Mouse (Mus musculus): Measurements from ENCODE around the gene Ndufb3. TPM values are rescaled to one million over a fixed set of nuclear protein-coding genes. Genes with fewer than 3 reads are reported as not detected.
A peak's percentile ranks its signal among the peaks of the same experiment; 100 is the strongest.
"Not testable (repeated sequence)": the region's sequence is repeated elsewhere in the genome, so short reads cannot be mapped to it uniquely, and the experiment has no call there.

Gene Ndufb3
- total and polyA plus RNA-seq, 3 experiments = 7.5 to 172 (median 34.5) TPM

GRCm38 (mm10) chr1:58587491-58587890, 1.3 kb downstream of the Ndufb3 start:
- Histone ChIP-seq H3K9me3 (replicated peaks) (no peaks in the 10 kb centered on the region), H3K4me3 (ENCODE audit: low read depth, low read length) (peak overlapping the region; percentile 85; the same call in 1 of the 2 replicates), H3K4me1 (ENCODE audit: insufficient read depth, low read depth, low read length) (peaks cover 19% of the 10 kb centered on the region), H3K27me3 (ENCODE audit: insufficient read depth, low read length) (no peaks in the 10 kb centered on the region), H3K36me3 (replicated peaks) (peaks cover 28% of the 10 kb centered on the region)
- DNase-seq (ENCODE audit: low spot score) = no peak
- TF ChIP-seq GATA2 (IDR thresholded peaks at IDR 0.05; ENCODE audit: borderline replicate concordance, low read depth, low read length) = no peak
- TF ChIP-seq TAL1 (conservative IDR thresholded peaks at IDR 0.05; ENCODE audit: low read depth, low read length) = no peak
- no peak for TF ChIP-seq CTCF (IDR thresholded peaks at IDR 0.05; ENCODE audit: low read depth, low read length)
- no peak for TF ChIP-seq POLR2AphosphoS5 (IDR thresholded peaks at IDR 0.05; ENCODE audit: insufficient replicate concordance, low read depth, low read length)
- TF ChIP-seq GATA1 (IDR thresholded peaks at IDR 0.05; ENCODE audit: borderline replicate concordance, low read length) = no peak
- ATAC-seq (ENCODE audit: extremely low read depth, insufficient number of reproducible peaks, low FRiP score, poor library complexity, severe bottlenecking) = no peak

GRCm38 (mm10) chr1:58602681-58603080, 16.5 kb downstream of the Ndufb3 start:
- H3K9me3 ChIP-seq (replicated peaks) = peaks cover 3% of the 10 kb centered on the region; the same call in 1 of the 2 replicates
- H3K36me3 ChIP-seq (replicated peaks) = no peaks in the 10 kb centered on the region
- peaks cover 2% of the 10 kb centered on the region; the same call in 1 of the 2 replicates for H3K4me1 ChIP-seq (ENCODE audit: insufficient read depth, low read depth, low read length)
- H3K4me3 ChIP-seq (ENCODE audit: low read depth, low read length) = no peak overlapping the region
- ATAC-seq (ENCODE audit: extremely low read depth, insufficient number of reproducible peaks, low FRiP score, poor library complexity, severe bottlenecking) (no peak), DNase-seq (ENCODE audit: low spot score) (no peak)
- H3K27me3 ChIP-seq (ENCODE audit: insufficient read depth, low read length) = peaks cover 9% of the 10 kb centered on the region
- TF ChIP-seq POLR2AphosphoS5 (IDR thresholded peaks at IDR 0.05; ENCODE audit: insufficient replicate concordance, low read depth, low read length) (no peak), GATA1 (IDR thresholded peaks at IDR 0.05; ENCODE audit: borderline replicate concordance, low read length) (no peak), TAL1 (conservative IDR thresholded peaks at IDR 0.05; ENCODE audit: low read depth, low read length) (no peak), CTCF (IDR thresholded peaks at IDR 0.05; ENCODE audit: low read depth, low read length) (no peak), GATA2 (IDR thresholded peaks at IDR 0.05; ENCODE audit: borderline replicate concordance, low read depth, low read length) (no peak)

- no peaks in the 10 kb centered on the region for H3K4me1 ChIP-seq (ENCODE audit: insufficient read depth, low read depth, low read length)
- no peaks in the 10 kb centered on the region for H3K36me3 ChIP-seq (replicated peaks)
- H3K27me3 ChIP-seq (ENCODE audit: insufficient read depth, low read length) = peaks cover 9% of the 10 kb centered on the region
- peaks cover 3% of the 10 kb centered on the region; the same call in 1 of the 2 replicates for H3K9me3 ChIP-seq (replicated peaks)
- TF ChIP-seq GATA2 (IDR thresholded peaks at IDR 0.05; ENCODE audit: borderline replicate concordance, low read depth, low read length) = no peak
- TF ChIP-seq TAL1 (conservative IDR thresholded peaks at IDR 0.05; ENCODE audit: low read depth, low read length) = no peak
- no peak for TF ChIP-seq POLR2AphosphoS5 (IDR thresholded peaks at IDR 0.05; ENCODE audit: insufficient replicate concordance, low read depth, low read length)
- no peak for TF ChIP-seq GATA1 (IDR thresholded peaks at IDR 0.05; ENCODE audit: borderline replicate concordance, low read length)
- TF ChIP-seq CTCF (IDR thresholded peaks at IDR 0.05; ENCODE audit: low read depth, low read length) = no peak
- no peak for ATAC-seq (ENCODE audit: extremely low read depth, insufficient number of reproducible peaks, low FRiP score, poor library complexity, severe bottlenecking)
- no peak overlapping the region for H3K4me3 ChIP-seq (ENCODE audit: low read depth, low read length)
- no peak for DNase-seq (ENCODE audit: low spot score)
Observed at GRCm38 (mm10) chr1:58603738-58604137, 17.6 kb downstream of the Ndufb3 start.

- H3K36me3 ChIP-seq (replicated peaks); DNase-seq (ENCODE audit: low spot score); H3K4me1 ChIP-seq (ENCODE audit: insufficient read depth, low read depth, low read length); H3K9me3 ChIP-seq (replicated peaks); ATAC-seq (ENCODE audit: extremely low read depth, insufficient number of reproducible peaks, low FRiP score, poor library complexity, severe bottlenecking); H3K4me3 ChIP-seq (ENCODE audit: low read depth, low read length): not testable (repeated sequence)
- H3K27me3 ChIP-seq (ENCODE audit: insufficient read depth, low read length) = peaks cover 11% of the 10 kb centered on the region
Observed at GRCm38 (mm10) chr1:58609591-58609990, 23.4 kb downstream of the Ndufb3 start.

GRCm38 (mm10) chr1:58610166-58610565, 24.0 kb downstream of the Ndufb3 start:
- H3K4me3 ChIP-seq (ENCODE audit: low read depth, low read length) = no peak overlapping the region
- no peak for ATAC-seq (ENCODE audit: extremely low read depth, insufficient number of reproducible peaks, low FRiP score, poor library complexity, severe bottlenecking)
- TF ChIP-seq CTCF (IDR thresholded peaks at IDR 0.05; ENCODE audit: low read depth, low read length) = no peak
- no peak for TF ChIP-seq TAL1 (conservative IDR thresholded peaks at IDR 0.05; ENCODE audit: low read depth, low read length)
- TF ChIP-seq GATA1 (IDR thresholded peaks at IDR 0.05; ENCODE audit: borderline replicate concordance, low read length) = no peak
- no peak for TF ChIP-seq GATA2 (IDR thresholded peaks at IDR 0.05; ENCODE audit: borderline replicate concordance, low read depth, low read length)
- TF ChIP-seq POLR2AphosphoS5 (IDR thresholded peaks at IDR 0.05; ENCODE audit: insufficient replicate concordance, low read depth, low read length) = no peak
- peaks cover 16% of the 10 kb centered on the region for H3K27me3 ChIP-seq (ENCODE audit: insufficient read depth, low read length)
- H3K36me3 ChIP-seq (replicated peaks) = no peaks in the 10 kb centered on the region
- no peak for DNase-seq (ENCODE audit: low spot score)
- peaks cover 3% of the 10 kb centered on the region; the same call in 1 of the 2 replicates for H3K9me3 ChIP-seq (replicated peaks)
- H3K4me1 ChIP-seq (ENCODE audit: insufficient read depth, low read depth, low read length) = peaks cover 2% of the 10 kb centered on the region; the same call in 1 of the 2 replicates

- TF ChIP-seq POLR2AphosphoS5 (IDR thresholded peaks at IDR 0.05; ENCODE audit: insufficient replicate concordance, low read depth, low read length) (no peak), GATA1 (IDR thresholded peaks at IDR 0.05; ENCODE audit: borderline replicate concordance, low read length) (no peak), TAL1 (conservative IDR thresholded peaks at IDR 0.05; ENCODE audit: low read depth, low read length) (no peak), GATA2 (IDR thresholded peaks at IDR 0.05; ENCODE audit: borderline replicate concordance, low read depth, low read length) (no peak), CTCF (IDR thresholded peaks at IDR 0.05; ENCODE audit: low read depth, low read length) (no peak)
- Histone ChIP-seq H3K4me3 (ENCODE audit: low read depth, low read length) (no peak overlapping the region), H3K4me1 (ENCODE audit: insufficient read depth, low read depth, low read length) (peaks cover 4% of the 10 kb centered on the region; the same call in 1 of the 2 replicates), H3K27me3 (ENCODE audit: insufficient read depth, low read length) (peaks cover 19% of the 10 kb centered on the region), H3K36me3 (replicated peaks) (no peaks in the 10 kb centered on the region), H3K9me3 (replicated peaks) (peaks cover 3% of the 10 kb centered on the region; the same call in 1 of the 2 replicates)
- DNase-seq (ENCODE audit: low spot score) (no peak), ATAC-seq (ENCODE audit: extremely low read depth, insufficient number of reproducible peaks, low FRiP score, poor library complexity, severe bottlenecking) (no peak)
Observed at GRCm38 (mm10) chr1:58610611-58611010, 24.4 kb downstream of the Ndufb3 start.

Measured in G1E (cell line).